Mouse (Mus musculus) CH12.LX (cell line): ENCODE measurements around the gene Rerg. TPM values are rescaled to one million over a fixed set of nuclear protein-coding genes. Genes with fewer than 3 reads are reported as not detected.

Source experiments
- DNase-seq: peaks from one replicate; pipeline ENCODE4 v3.0.0-alpha.2; 2013; ENCODE audit errors: extremely low read depth
- H3K27ac ChIP-seq: 2 replicates; pipeline ENCODE4 v1.5.1; 2012; ENCODE audit warnings: low read depth, mild to moderate bottlenecking, control low read depth, moderate library complexity; ENCODE audit not compliant: insufficient read depth
- H3K27me3 ChIP-seq: replicated peaks from 2 replicates; pipeline ENCODE3; 2012; ENCODE audit warnings: inconsistent platforms
- H3K36me3 ChIP-seq, 2 experiments: replicated peaks in 1 of 2; 2 replicates each; pipeline versions ENCODE3 to v1.6.1; 2012; ENCODE audit warnings: inconsistent platforms in 1 of 2, low read length in 1 of 2, mild to moderate bottlenecking in 1 of 2, mixed read lengths in 1 of 2, moderate library complexity in 1 of 2; ENCODE audit not compliant: control insufficient read depth in 1 of 2, insufficient read depth in 1 of 2
- H3K4me1 ChIP-seq, 2 experiments: 2 replicates each; pipeline ENCODE4 v1.6.1; 2012; ENCODE audit warnings: inconsistent platforms in 1 of 2, moderate library complexity in 1 of 2; ENCODE audit not compliant: insufficient read depth in 2 of 2, control insufficient read depth in 1 of 2
- H3K4me2 ChIP-seq: 2 replicates; pipeline ENCODE4 v1.6.1; 2012; ENCODE audit warnings: low read depth, mild to moderate bottlenecking, control low read depth; ENCODE audit not compliant: poor library complexity, insufficient read depth, severe bottlenecking
- H3K4me3 ChIP-seq, 3 experiments: fragments of 150-350 bp in 1 of 3; sonication (generic) in 1 of 3; replicated peaks in 1 of 3; 2 replicates each; pipeline versions ENCODE3 to v1.5.1; 2011 to 2012; ENCODE audit warnings: low read depth in 2 of 3, low read length in 2 of 3, mild to moderate bottlenecking in 2 of 3, moderate library complexity in 2 of 3, control low read depth in 1 of 3, improper control_type of control experiment in 1 of 3, inconsistent platforms in 1 of 3, mixed read lengths in 1 of 3; ENCODE audit not compliant: poor library complexity in 1 of 3
- H3K79me2 ChIP-seq: replicated peaks from 2 replicates; pipeline ENCODE4 v1.6.1; 2012; ENCODE audit warnings: mild to moderate bottlenecking, moderate library complexity; ENCODE audit not compliant: control insufficient read depth, poor library complexity, insufficient read depth, severe bottlenecking; ENCODE audit errors: extremely low read depth
- H3K9ac ChIP-seq: 2 replicates; pipeline ENCODE4 v1.6.1; 2012; ENCODE audit warnings: low read depth, mild to moderate bottlenecking, control low read depth, moderate library complexity; ENCODE audit not compliant: insufficient read depth
- H3K9me3 ChIP-seq: replicated peaks from 2 replicates; pipeline ENCODE3; 2012; ENCODE audit warnings: low read length, inconsistent platforms, mixed read lengths
- CHD2 ChIP-seq: IDR thresholded peaks from 2 replicates; pipeline ENCODE4 v1.6.1; 2011; ENCODE audit warnings: low read length, improper control_type of control experiment
- E2F4 ChIP-seq: IDR thresholded peaks from 2 replicates; pipeline ENCODE4 v1.6.1; 2011; ENCODE audit warnings: low read depth, low read length, improper control_type of control experiment; ENCODE audit not compliant: insufficient replicate concordance
- ETS1 ChIP-seq: conservative IDR thresholded peaks from 2 replicates; pipeline ENCODE4 v1.6.1; 2012; ENCODE audit warnings: low read depth, mild to moderate bottlenecking, inconsistent platforms, low read length, improper control_type of control experiment, moderate library complexity
- HCFC1 ChIP-seq: IDR thresholded peaks from 2 replicates; pipeline ENCODE4 v1.6.1; 2012; ENCODE audit warnings: low read depth, mild to moderate bottlenecking, inconsistent platforms, low read length, improper control_type of control experiment
- JUN ChIP-seq: IDR thresholded peaks from 2 replicates; pipeline ENCODE4 v1.6.1; 2011; ENCODE audit warnings: low read depth, mild to moderate bottlenecking, low read length, improper control_type of control experiment, moderate library complexity; ENCODE audit not compliant: insufficient read depth
- JUND ChIP-seq: conservative IDR thresholded peaks from 2 replicates; pipeline ENCODE4 v1.6.1; 2011; ENCODE audit warnings: low read depth, low read length, improper control_type of control experiment
- KAT2A ChIP-seq: IDR thresholded peaks from 2 replicates; pipeline ENCODE4 v1.6.1; 2012; ENCODE audit warnings: low read length, improper control_type of control experiment, inconsistent platforms; ENCODE audit not compliant: insufficient replicate concordance
- MAFK ChIP-seq: IDR thresholded peaks from 2 replicates; pipeline ENCODE4 v1.6.1; 2011; ENCODE audit warnings: low read length, improper control_type of control experiment; ENCODE audit not compliant: insufficient replicate concordance
- MAX ChIP-seq: IDR thresholded peaks from 2 replicates; pipeline ENCODE4 v1.6.1; 2011; ENCODE audit warnings: low read length, improper control_type of control experiment
- MEF2A ChIP-seq: IDR thresholded peaks from 2 replicates; pipeline ENCODE4 v1.6.1; 2014; ENCODE audit warnings: low read depth, mild to moderate bottlenecking, inconsistent platforms, low read length, improper control_type of control experiment, borderline replicate concordance
- PAX5 ChIP-seq: IDR thresholded peaks from 2 replicates; pipeline ENCODE4 v1.6.1; 2012; ENCODE audit warnings: low read length, inconsistent platforms, mixed read lengths
- SIN3A ChIP-seq: IDR thresholded peaks from 2 replicates; pipeline ENCODE4 v1.6.1; 2012; ENCODE audit warnings: low read length, improper control_type of control experiment, inconsistent platforms
- SMC3 ChIP-seq: IDR thresholded peaks from 2 replicates; pipeline ENCODE4 v1.6.1; 2011; ENCODE audit warnings: low read depth, low read length, improper control_type of control experiment
- TCF12 ChIP-seq: IDR thresholded peaks from 2 replicates; pipeline ENCODE4 v1.6.1; 2014; ENCODE audit warnings: low read depth, mild to moderate bottlenecking, inconsistent platforms, low read length, improper control_type of control experiment
- ZC3H11A ChIP-seq: IDR thresholded peaks from 2 replicates; pipeline ENCODE4 v1.6.1; 2012; ENCODE audit warnings: low read depth, mild to moderate bottlenecking, inconsistent platforms, low read length, improper control_type of control experiment
- dilution Hi-C: fragments of 300-500 bp; cut with MboI; formaldehyde crosslinking; loops from 2 replicates; pipeline ENCODE4 v1.14.3; 2020; ENCODE audit warnings: low sequenced_read_pairs; ENCODE audit not compliant: extremely low pct_unique_long_range_greater_than_20kb, extremely low pct_ligation_motif_present
- in situ Hi-C: fragments of 300-500 bp; cut with MboI; formaldehyde crosslinking; loops from 3 replicates; pipeline ENCODE4 v1.14.3; 2019; ENCODE audit warnings: low sequenced_read_pairs, low pct_ligation_motif_present, low pct_unique_long_range_greater_than_20kb, mixed read lengths
- polyA plus RNA-seq: library from polyadenylated mRNA; unstranded; fragments of >175 nt; gene quantifications from 2 replicates; pipeline ENCODE4 v1.2.1, GENCODE M21; 2012; ENCODE audit warnings: low read depth; ENCODE audit not compliant: insufficient read length
- total RNA-seq, 2 experiments: library from RNA; depleted of rRNA; stranded (reverse); fragments of 300-350 nt in 1 of 2; fragments of >200 nt in 1 of 2; gene quantifications; 2 replicates each; pipeline ENCODE4 v1.2.3; 2012 to 2014

Rerg gene
- total and polyA plus RNA-seq, 3 experiments, result not detected

GRCm38 (mm10) chr6:137088469-137088868 is 81.8 kb downstream of the Rerg start:
- Histone ChIP-seq H3K27ac (no peak overlapping the region), H3K4me2 (no peak overlapping the region), H3K27me3 (no peaks in the 10 kb centered on the region), H3K36me3 (no peaks in the 10 kb centered on the region), H3K9me3 (no peaks in the 10 kb centered on the region), H3K4me1 (no peaks in the 10 kb centered on the region), H3K79me2 (no peaks in the 10 kb centered on the region), H3K9ac (no peak overlapping the region), H3K4me3 (no peak overlapping the region)
- DNase-seq, result no peak
- TF ChIP-seq HCFC1 (no peak), PAX5 (no peak), CHD2 (no peak), MAFK (no peak), E2F4 (no peak), ZC3H11A (no peak), MEF2A (no peak)
- dilution Hi-C loops (no loop called here), in situ Hi-C loops (loop anchor here (25.0 kb wide), 1 partner anchor 99 kb away; no protein-coding TSS in a partner anchor)

GRCm38 (mm10) chr6:137087956-137088355 is 82.3 kb downstream of the Rerg start:
- H3K9me3 ChIP-seq, result no peaks in the 10 kb centered on the region
- no peaks in the 10 kb centered on the region for H3K27me3 ChIP-seq
- dilution Hi-C loops, result no loop called here
- DNase-seq, result no peak
- H3K27ac ChIP-seq, result no peak overlapping the region
- H3K4me1 ChIP-seq, result no peaks in the 10 kb centered on the region
- no peak overlapping the region for H3K9ac ChIP-seq
- in situ Hi-C loops, result loop anchor here (25.0 kb wide), 1 partner anchor 99 kb away; no protein-coding TSS in a partner anchor
- no peaks in the 10 kb centered on the region for H3K36me3 ChIP-seq
- H3K4me3 ChIP-seq, result no peak overlapping the region
- no peak for TF ChIP-seq SIN3A
- TF ChIP-seq SMC3, result no peak
- no peak for TF ChIP-seq JUND
- no peak for TF ChIP-seq CHD2
- TF ChIP-seq MAX, result no peak
- TF ChIP-seq JUN, result no peak
- TF ChIP-seq ETS1, result no peak
- TF ChIP-seq HCFC1, result no peak
- no peak for TF ChIP-seq TCF12
- TF ChIP-seq, all 38 proteins: peak for 0
- Histone ChIP-seq H3K79me2 (no peaks in the 10 kb centered on the region), H3K4me2 (no peak overlapping the region)

- in situ Hi-C loops, result loop anchor here (25.0 kb wide), 1 partner anchor 100 kb away; no protein-coding TSS in a partner anchor
- H3K79me2 ChIP-seq, result no peaks in the 10 kb centered on the region
These were observed 82.8 kb downstream of the Rerg start for GRCm38 (mm10) chr6:137087470-137087869.

More at GRCm38 (mm10) chr6:137087470-137087869, 82.8 kb downstream of the Rerg start:
- H3K9me3 ChIP-seq, result no peaks in the 10 kb centered on the region
- DNase-seq, result no peak
- H3K4me2 ChIP-seq, result no peak overlapping the region
- H3K4me1 ChIP-seq, result no peaks in the 10 kb centered on the region
- no peak for TF ChIP-seq KAT2A
- H3K4me3 ChIP-seq, result no peak overlapping the region
- dilution Hi-C loops, result no loop called here
- no peaks in the 10 kb centered on the region for H3K36me3 ChIP-seq
- no peak overlapping the region for H3K27ac ChIP-seq
- H3K9ac ChIP-seq, result no peak overlapping the region
- H3K27me3 ChIP-seq, result no peaks in the 10 kb centered on the region
